Mouse (Mus musculus): ENCODE measurements around the gene Ltbp1. TPM values are rescaled to one million over a fixed set of nuclear protein-coding genes. Genes with fewer than 3 reads are reported as not detected.

Ltbp1 gene
- polyA plus RNA-seq, 1 experiment from 2014 or later, result 14.2 TPM

GRCm38 (mm10) chr17:75172685-75173205 is 167.4 kb downstream of the Ltbp1 start:
- no peak for DNase-seq (ENCODE audit: low spot score)
- no peak overlapping the region for H3K4me2 ChIP-seq (ENCODE audit: low read depth, low read length)
- H3K9ac ChIP-seq (replicated peaks; ENCODE audit: low read length), result no peak overlapping the region
- no peak for ATAC-seq (replicated peaks; ENCODE audit: insufficient number of reproducible peaks, low FRiP score, low TSS enrichment, low read depth)
- H3K9me3 ChIP-seq (replicated peaks; ENCODE audit: control insufficient read depth, low read length), result no peaks in the 10 kb centered on the region
- H3K4me1 ChIP-seq (ENCODE audit: control insufficient read depth, insufficient read depth, low read length), result no peaks in the 10 kb centered on the region
- no peaks in the 10 kb centered on the region for H3K27me3 ChIP-seq (ENCODE audit: control insufficient read depth, insufficient read depth, low read length)
- 82% methylated on average over 7 of the region's 7 CpGs for WGBS
- H3K36me3 ChIP-seq (replicated peaks; ENCODE audit: control insufficient read depth, insufficient read depth, low read depth, low read length), result no peaks in the 10 kb centered on the region
- no peak overlapping the region for H3K4me3 ChIP-seq (ENCODE audit: low read depth, low read length)
- H3K27ac ChIP-seq (replicated peaks; ENCODE audit: low read depth, low read length), result no peak overlapping the region

- no peak overlapping the region for H3K27ac ChIP-seq (replicated peaks; ENCODE audit: low read depth, low read length)
- 77% methylated on average over 3 of the region's 3 CpGs for WGBS
- no peaks in the 10 kb centered on the region for H3K9me3 ChIP-seq (replicated peaks; ENCODE audit: control insufficient read depth, low read length)
- no peaks in the 10 kb centered on the region for H3K36me3 ChIP-seq (replicated peaks; ENCODE audit: control insufficient read depth, insufficient read depth, low read depth, low read length)
- ATAC-seq (replicated peaks; ENCODE audit: insufficient number of reproducible peaks, low FRiP score, low TSS enrichment, low read depth), result no peak
- peaks cover 2% of the 10 kb centered on the region; the same call in 1 of the 2 replicates for H3K4me1 ChIP-seq (ENCODE audit: control insufficient read depth, insufficient read depth, low read length)
- H3K9ac ChIP-seq (replicated peaks; ENCODE audit: low read length), result no peak overlapping the region
- no peak overlapping the region for H3K4me2 ChIP-seq (ENCODE audit: low read depth, low read length)
- DNase-seq (ENCODE audit: low spot score), result no peak
- H3K27me3 ChIP-seq (ENCODE audit: control insufficient read depth, insufficient read depth, low read length), result no peaks in the 10 kb centered on the region
- H3K4me3 ChIP-seq (ENCODE audit: low read depth, low read length), result no peak overlapping the region
Observed at GRCm38 (mm10) chr17:75174501-75174900, 169.1 kb downstream of the Ltbp1 start.

- Histone ChIP-seq H3K27ac (replicated peaks; ENCODE audit: low read depth, low read length) (no peak overlapping the region), H3K9me3 (replicated peaks; ENCODE audit: control insufficient read depth, low read length) (no peaks in the 10 kb centered on the region), H3K4me2 (ENCODE audit: low read depth, low read length) (peak overlapping the region; percentile 33), H3K27me3 (ENCODE audit: control insufficient read depth, insufficient read depth, low read length) (no peaks in the 10 kb centered on the region), H3K4me3 (ENCODE audit: low read depth, low read length) (0 out of 2 replicates have a peak overlapping the region, but pooled peaks have one; percentile 5), H3K4me1 (ENCODE audit: control insufficient read depth, insufficient read depth, low read length) (peaks cover 2% of the 10 kb centered on the region; the same call in 1 of the 2 replicates), H3K36me3 (replicated peaks; ENCODE audit: control insufficient read depth, insufficient read depth, low read depth, low read length) (no peaks in the 10 kb centered on the region), H3K9ac (replicated peaks; ENCODE audit: low read length) (no peak overlapping the region; the same call in 1 of the 2 replicates)
- WGBS, result 37% methylated on average over 24 of the region's 24 CpGs
- peak; percentile 78 for ATAC-seq (replicated peaks; ENCODE audit: insufficient number of reproducible peaks, low FRiP score, low TSS enrichment, low read depth)
- peak; percentile 82 for DNase-seq (ENCODE audit: low spot score)
Observed at GRCm38 (mm10) chr17:75177920-75178867, 172.8 kb downstream of the Ltbp1 start.

GRCm38 (mm10) chr17:75179001-75179400 is 173.6 kb downstream of the Ltbp1 start:
- Histone ChIP-seq H3K27me3 (ENCODE audit: control insufficient read depth, insufficient read depth, low read length) (no peaks in the 10 kb centered on the region), H3K36me3 (replicated peaks; ENCODE audit: control insufficient read depth, insufficient read depth, low read depth, low read length) (no peaks in the 10 kb centered on the region), H3K4me3 (ENCODE audit: low read depth, low read length) (no peak overlapping the region), H3K9me3 (replicated peaks; ENCODE audit: control insufficient read depth, low read length) (no peaks in the 10 kb centered on the region), H3K9ac (replicated peaks; ENCODE audit: low read length) (no peak overlapping the region; the same call in 1 of the 2 replicates), H3K4me2 (ENCODE audit: low read depth, low read length) (0 out of 2 replicates have a peak overlapping the region, but pooled peaks have one; percentile 13), H3K27ac (replicated peaks; ENCODE audit: low read depth, low read length) (no peak overlapping the region), H3K4me1 (ENCODE audit: control insufficient read depth, insufficient read depth, low read length) (peaks cover 2% of the 10 kb centered on the region; the same call in 1 of the 2 replicates)
- WGBS, result 34% methylated on average over 8 of the region's 8 CpGs
- ATAC-seq (replicated peaks; ENCODE audit: insufficient number of reproducible peaks, low FRiP score, low TSS enrichment, low read depth), result no peak
- DNase-seq (ENCODE audit: low spot score), result no peak

- Histone ChIP-seq H3K4me1 (ENCODE audit: control insufficient read depth, insufficient read depth, low read length) (peaks cover 2% of the 10 kb centered on the region; the same call in 1 of the 2 replicates), H3K27ac (replicated peaks; ENCODE audit: low read depth, low read length) (no peak overlapping the region), H3K9me3 (replicated peaks; ENCODE audit: control insufficient read depth, low read length) (no peaks in the 10 kb centered on the region), H3K4me3 (ENCODE audit: low read depth, low read length) (no peak overlapping the region), H3K27me3 (ENCODE audit: control insufficient read depth, insufficient read depth, low read length) (no peaks in the 10 kb centered on the region), H3K4me2 (ENCODE audit: low read depth, low read length) (no peak overlapping the region), H3K9ac (replicated peaks; ENCODE audit: low read length) (no peak overlapping the region), H3K36me3 (replicated peaks; ENCODE audit: control insufficient read depth, insufficient read depth, low read depth, low read length) (no peaks in the 10 kb centered on the region)
- DNase-seq (ENCODE audit: low spot score) (no peak), ATAC-seq (replicated peaks; ENCODE audit: insufficient number of reproducible peaks, low FRiP score, low TSS enrichment, low read depth) (no peak)
- WGBS, result 77% methylated on average over 4 of the region's 4 CpGs
Observed at GRCm38 (mm10) chr17:75180301-75180700, 174.9 kb downstream of the Ltbp1 start.

- no peaks in the 10 kb centered on the region for H3K9me3 ChIP-seq (replicated peaks; ENCODE audit: control insufficient read depth, low read length)
- H3K4me3 ChIP-seq (ENCODE audit: low read depth, low read length), result no peak overlapping the region
- DNase-seq (ENCODE audit: low spot score) (no peak), ATAC-seq (replicated peaks; ENCODE audit: insufficient number of reproducible peaks, low FRiP score, low TSS enrichment, low read depth) (no peak)
- H3K9ac ChIP-seq (replicated peaks; ENCODE audit: low read length), result no peak overlapping the region
- no peaks in the 10 kb centered on the region for H3K36me3 ChIP-seq (replicated peaks; ENCODE audit: control insufficient read depth, insufficient read depth, low read depth, low read length)
- H3K4me1 ChIP-seq (ENCODE audit: control insufficient read depth, insufficient read depth, low read length), result peaks cover 2% of the 10 kb centered on the region; the same call in 1 of the 2 replicates
- no peaks in the 10 kb centered on the region for H3K27me3 ChIP-seq (ENCODE audit: control insufficient read depth, insufficient read depth, low read length)
- H3K4me2 ChIP-seq (ENCODE audit: low read depth, low read length), result no peak overlapping the region
- WGBS, result 75% methylated on average over 12 of the region's 12 CpGs
- H3K27ac ChIP-seq (replicated peaks; ENCODE audit: low read depth, low read length), result no peak overlapping the region
Observed at GRCm38 (mm10) chr17:75180956-75181588, 175.7 kb downstream of the Ltbp1 start.

GRCm38 (mm10) chr17:75182319-75183001 is 177.1 kb downstream of the Ltbp1 start:
- Histone ChIP-seq H3K9ac (replicated peaks; ENCODE audit: low read length) (no peak overlapping the region), H3K27ac (replicated peaks; ENCODE audit: low read depth, low read length) (no peak overlapping the region), H3K4me3 (ENCODE audit: low read depth, low read length) (no peak overlapping the region), H3K4me2 (ENCODE audit: low read depth, low read length) (no peak overlapping the region), H3K27me3 (ENCODE audit: control insufficient read depth, insufficient read depth, low read length) (no peaks in the 10 kb centered on the region), H3K36me3 (replicated peaks; ENCODE audit: control insufficient read depth, insufficient read depth, low read depth, low read length) (no peaks in the 10 kb centered on the region), H3K9me3 (replicated peaks; ENCODE audit: control insufficient read depth, low read length) (no peaks in the 10 kb centered on the region), H3K4me1 (ENCODE audit: control insufficient read depth, insufficient read depth, low read length) (peaks cover 2% of the 10 kb centered on the region; the same call in 1 of the 2 replicates)
- ATAC-seq (replicated peaks; ENCODE audit: insufficient number of reproducible peaks, low FRiP score, low TSS enrichment, low read depth) (no peak), DNase-seq (ENCODE audit: low spot score) (no peak)
- 78% methylated on average over 14 of the region's 14 CpGs for WGBS

Data from embryonic facial prominence, embryonic 11.5 days (tissue).